Mouse (Mus musculus): ENCODE results near the gene Hesx1. TPM values are rescaled to one million over a fixed set of nuclear protein-coding genes. Genes with fewer than 3 reads are reported as not detected.

Hesx1 gene
- polyA plus RNA-seq, 1 experiment from 2014 or later = 3.9 TPM

DNA sequence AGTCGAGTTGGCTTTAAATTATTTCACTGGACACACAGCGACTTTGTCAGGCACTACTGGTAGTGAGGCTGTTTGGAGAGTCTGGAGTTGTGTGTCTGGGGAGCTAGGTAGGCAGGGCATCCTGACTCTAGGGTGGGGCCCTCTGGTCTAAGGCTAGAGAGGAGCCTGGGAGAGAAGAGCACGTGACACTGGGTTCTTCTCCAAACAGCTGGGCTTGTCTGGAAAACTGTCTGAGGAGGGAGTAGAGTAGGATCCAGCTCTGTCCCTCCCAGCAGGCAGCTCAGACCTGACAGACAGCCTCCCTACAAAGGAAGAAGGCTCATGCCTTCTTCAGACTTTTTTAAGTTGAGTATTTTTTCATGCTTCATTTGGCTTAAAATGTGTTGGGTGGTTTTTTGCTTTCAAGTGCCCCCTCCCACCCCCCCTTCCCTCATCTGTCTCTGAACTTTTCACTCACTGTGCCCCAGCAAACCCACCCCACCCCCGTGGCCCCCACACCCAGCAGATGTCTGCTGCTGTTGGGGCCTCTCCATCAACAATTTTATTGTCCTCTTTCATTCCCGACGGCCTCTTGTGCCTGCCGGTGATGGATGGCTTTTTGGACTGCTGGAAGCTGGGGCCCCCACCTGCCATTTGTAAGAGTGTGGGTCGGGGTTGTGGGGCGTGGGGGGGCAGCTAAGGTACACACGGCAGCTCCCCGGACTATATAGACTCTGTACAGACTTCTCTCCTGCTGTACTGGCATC lies 50.2 kb downstream of the Hesx1 start:
- peaks cover 12% of the 10 kb centered on the region; the same call in 1 of the 2 replicates for H3K27me3 ChIP-seq (replicated peaks; ENCODE audit: low read depth, poor library complexity, severe bottlenecking)
- peaks cover 5% of the 10 kb centered on the region; the same call in 1 of the 2 replicates for H3K36me3 ChIP-seq (replicated peaks)
- WGBS = 7% methylated on average over 11 of the region's 11 CpGs
- no peaks in the 10 kb centered on the region for H3K9me3 ChIP-seq
- no peak for DNase-seq (ENCODE audit: low spot score)
- H3K27ac ChIP-seq (replicated peaks) = peak overlapping the region; percentile 81
- H3K4me1 ChIP-seq = peaks cover 93% of the 10 kb centered on the region
- peak overlapping the region; percentile 32 for H3K4me3 ChIP-seq

- Histone ChIP-seq H3K9me3 (no peaks in the 10 kb centered on the region), H3K4me3 (peak overlapping the region; percentile 32), H3K4me1 (peaks cover 98% of the 10 kb centered on the region), H3K27ac (replicated peaks) (peak overlapping the region; percentile 81), H3K36me3 (replicated peaks) (peaks cover 5% of the 10 kb centered on the region; the same call in 1 of the 2 replicates), H3K27me3 (replicated peaks; ENCODE audit: low read depth, poor library complexity, severe bottlenecking) (peaks cover 12% of the 10 kb centered on the region; the same call in 1 of the 2 replicates)
- under 1% methylated on average over 2 of the region's 2 CpGs for WGBS
- DNase-seq (ENCODE audit: low spot score) = peak; percentile 58
Measured at GRCm38 (mm10) chr14:27044967-27045361, 50.7 kb downstream of the Hesx1 start.

DNA sequence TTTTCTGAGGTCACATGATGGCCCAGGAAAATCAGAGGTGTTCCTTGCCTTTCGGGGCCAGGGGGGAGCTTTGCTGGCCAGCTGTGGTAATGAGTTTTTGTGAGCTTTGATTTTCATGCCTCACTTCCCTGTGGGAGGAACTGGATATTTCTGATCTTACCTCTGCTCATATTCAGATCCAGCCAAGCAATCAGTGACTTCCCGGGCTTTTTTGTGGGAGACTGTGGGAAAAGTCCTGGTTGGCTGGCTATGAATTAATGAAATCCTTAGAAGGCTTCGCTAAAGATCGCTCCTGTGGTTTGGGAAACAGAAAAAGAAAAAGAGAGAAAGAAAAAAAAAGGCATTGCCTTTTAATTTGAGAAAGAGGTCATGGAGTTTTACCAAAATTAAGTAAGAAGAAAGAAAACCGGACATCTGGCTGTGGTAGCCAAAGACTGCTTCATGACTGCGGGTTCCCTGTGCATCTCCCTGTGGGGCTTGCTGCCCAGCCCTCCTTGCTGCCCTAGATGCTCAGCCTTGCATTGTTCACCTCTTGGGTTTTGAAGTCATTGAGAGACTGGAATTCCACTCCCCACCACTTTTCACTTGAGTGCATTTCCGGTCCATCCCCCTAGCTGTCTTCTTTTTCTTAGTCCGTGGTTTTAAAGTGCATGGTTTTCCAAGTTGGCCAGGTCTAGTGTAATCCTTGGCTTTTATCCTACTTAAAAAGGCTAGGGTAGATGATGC lies 54.2 kb downstream of the Hesx1 start:
- H3K4me3 ChIP-seq = no peak overlapping the region; the same call in 1 of the 2 replicates
- no peaks in the 10 kb centered on the region for H3K9me3 ChIP-seq
- peaks cover 5% of the 10 kb centered on the region; the same call in 1 of the 2 replicates for H3K36me3 ChIP-seq (replicated peaks)
- 28% methylated on average over 8 of the region's 8 CpGs for WGBS
- DNase-seq (ENCODE audit: low spot score) = no peak
- peak overlapping the region; percentile 68 for H3K27ac ChIP-seq (replicated peaks)
- H3K27me3 ChIP-seq (replicated peaks; ENCODE audit: low read depth, poor library complexity, severe bottlenecking) = no peaks in the 10 kb centered on the region
- H3K4me1 ChIP-seq = peaks cover 100% of the 10 kb centered on the region

DNA sequence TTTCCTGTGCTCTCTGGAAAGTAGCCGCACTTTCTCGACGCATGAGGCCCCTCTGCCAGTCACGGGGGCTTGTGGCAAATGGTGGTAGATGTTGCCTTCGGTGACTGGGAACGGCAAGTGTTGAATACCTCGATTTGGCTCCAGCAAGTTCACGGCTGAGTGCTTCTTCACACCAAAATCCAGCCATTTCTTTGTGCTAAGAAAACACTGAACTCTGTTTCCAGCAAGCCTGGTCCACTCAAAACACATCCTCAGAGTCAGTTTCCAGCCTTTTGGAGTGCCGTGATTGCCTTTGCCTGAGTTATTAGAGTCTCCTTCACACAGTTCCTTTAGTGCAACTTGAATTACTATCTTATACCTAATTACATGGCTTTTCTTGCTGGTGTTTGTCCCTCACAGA lies 55.8 kb downstream of the Hesx1 start:
- Histone ChIP-seq H3K27me3 (replicated peaks; ENCODE audit: low read depth, poor library complexity, severe bottlenecking) (no peaks in the 10 kb centered on the region), H3K4me1 (peaks cover 92% of the 10 kb centered on the region), H3K4me3 (peak overlapping the region; percentile 41; the same call in 1 of the 2 replicates), H3K36me3 (replicated peaks) (peaks cover 16% of the 10 kb centered on the region), H3K9me3 (no peaks in the 10 kb centered on the region), H3K27ac (replicated peaks) (peak overlapping the region; percentile 90)
- 39% methylated on average over 9 of the region's 9 CpGs for WGBS
- DNase-seq (ENCODE audit: low spot score) = no peak

DNA sequence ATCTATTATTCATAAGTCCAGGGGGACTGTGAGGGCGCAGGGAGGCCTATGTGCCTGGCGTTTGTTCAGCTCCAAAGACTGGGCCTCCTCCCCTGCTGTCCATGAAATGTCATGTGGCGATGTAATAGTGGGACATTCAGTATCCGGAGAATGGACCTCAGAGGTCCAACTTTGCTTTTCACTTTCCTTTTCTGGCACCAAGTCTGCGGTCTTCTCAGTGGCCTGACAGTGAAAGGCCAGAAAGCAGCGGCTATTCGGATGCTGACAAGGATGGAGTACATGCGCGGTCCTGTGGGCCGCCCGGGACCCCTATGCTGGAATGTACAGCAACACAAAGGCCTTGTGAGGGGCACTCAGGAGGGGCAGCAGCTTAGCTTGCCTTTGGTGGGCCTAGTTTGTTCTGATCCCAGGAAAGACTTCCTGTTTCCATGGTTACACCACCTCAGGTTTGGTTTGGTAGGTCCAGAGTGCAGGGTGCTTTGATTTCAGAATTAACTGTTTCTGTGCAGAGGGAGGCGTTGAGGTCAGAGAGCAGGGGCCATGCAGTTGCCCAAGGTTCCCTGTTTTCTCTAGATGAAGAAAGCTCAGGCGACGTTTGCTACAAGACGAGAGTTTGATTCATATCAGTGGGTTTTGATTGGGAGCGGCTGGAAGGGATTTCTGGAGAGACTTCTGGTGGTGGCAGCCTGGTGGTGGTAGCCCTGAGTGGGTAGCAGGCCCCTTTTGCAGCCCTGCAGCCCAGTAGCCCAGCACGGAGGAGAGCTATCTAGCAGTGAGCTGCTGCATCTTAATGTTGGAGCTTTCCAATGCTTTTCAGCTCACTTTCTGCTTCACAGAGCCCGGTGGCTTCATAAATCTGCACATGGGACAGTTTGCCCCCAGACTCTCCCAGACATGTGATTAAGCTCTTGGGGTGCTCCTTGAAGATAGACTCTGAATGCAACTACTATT lies 56.6 kb downstream of the Hesx1 start:
- WGBS = 20% methylated on average over 18 of the region's 18 CpGs
- H3K4me1 ChIP-seq = peaks cover 89% of the 10 kb centered on the region

GRCm38 (mm10) chr14:27051511-27051895 lies 57.3 kb downstream of the Hesx1 start:
- Histone ChIP-seq H3K4me1 (peaks cover 89% of the 10 kb centered on the region), H3K36me3 (replicated peaks) (peaks cover 19% of the 10 kb centered on the region), H3K27ac (replicated peaks) (peak overlapping the region; percentile 90), H3K9me3 (no peaks in the 10 kb centered on the region), H3K4me3 (peak overlapping the region; percentile 41), H3K27me3 (replicated peaks; ENCODE audit: low read depth, poor library complexity, severe bottlenecking) (no peaks in the 10 kb centered on the region)
- no peak for DNase-seq (ENCODE audit: low spot score)
- 25% methylated on average over 5 of the region's 5 CpGs for WGBS

More for the DNA sequence above, 56.6 kb downstream of the Hesx1 start:
- H3K9me3 ChIP-seq = no peaks in the 10 kb centered on the region
- H3K36me3 ChIP-seq (replicated peaks) = peaks cover 19% of the 10 kb centered on the region
- H3K4me3 ChIP-seq = peak overlapping the region; percentile 41
- no peaks in the 10 kb centered on the region for H3K27me3 ChIP-seq (replicated peaks; ENCODE audit: low read depth, poor library complexity, severe bottlenecking)
- DNase-seq (ENCODE audit: low spot score) = peak; percentile 68
- peak overlapping the region; percentile 90 for H3K27ac ChIP-seq (replicated peaks)

Other genes starting within 250 kb of the Hesx1 start
- not detected in 2 replicates for gene Asb14, start 99.9 kb upstream of the Hesx1 start, polyA plus RNA-seq (2016; fragmentation: Nextera tagmentation; extraction: Ambion mirVana)
- 31.7 and 33.4 TPM in 2 replicates for gene Appl1, start 23.2 kb upstream of the Hesx1 start, polyA plus RNA-seq (2016; fragmentation: Nextera tagmentation; extraction: Ambion mirVana)
- gene Il17rd, start 44.5 kb downstream of the Hesx1 start, polyA plus RNA-seq (2016; fragmentation: Nextera tagmentation; extraction: Ambion mirVana) = 9.6 and 10.1 TPM in 2 replicates
- 3.8 and 4.0 TPM in 2 replicates for gene Arhgef3, start 120.5 kb downstream of the Hesx1 start, polyA plus RNA-seq (2016; fragmentation: Nextera tagmentation; extraction: Ambion mirVana)